Mouse (Mus musculus) adrenal gland, postnatal 14 days (tissue): ENCODE data around the gene Dnaaf5. TPM values are rescaled to one million over a fixed set of nuclear protein-coding genes. Genes with fewer than 3 reads are reported as not detected.

ENCODE experiments used
- DNase-seq: peaks from one replicate; pipeline ENCODE4 v3.0.0; 2021; ENCODE audit warnings: mixed read lengths
- total RNA-seq: library from RNA; stranded (reverse); gene quantifications from 2 replicates; pipeline ENCODE4 v1.2.3, GENCODE M21; 2021

Gene Dnaaf5
- total RNA-seq, 1 experiment from 2014 or later = 20.4 TPM

DNA sequence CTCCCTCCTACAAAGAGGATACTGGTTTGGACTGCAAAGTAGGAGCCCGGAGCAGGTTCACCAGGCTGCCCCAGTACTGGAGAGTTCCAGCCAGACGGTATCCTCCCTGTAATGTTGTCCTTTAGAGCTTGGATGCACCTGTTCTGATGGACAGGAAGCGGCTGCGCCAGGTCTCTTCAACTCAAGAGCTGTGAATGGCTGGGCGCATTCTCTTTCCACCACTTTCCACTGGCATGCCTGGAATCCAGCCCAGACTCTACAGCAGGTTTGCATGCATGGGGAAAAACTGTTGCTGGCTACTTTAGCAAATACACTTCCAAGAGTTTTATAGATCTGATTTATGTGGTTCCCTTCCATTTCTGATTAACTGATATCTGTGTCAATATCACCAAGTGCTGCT lies 8.7 kb upstream of the Dnaaf5 start:
- no peak for DNase-seq

GRCm38 (mm10) chr5:139143890-139144289 lies 6.1 kb upstream of the Dnaaf5 start:
- DNase-seq = no peak

DNA sequence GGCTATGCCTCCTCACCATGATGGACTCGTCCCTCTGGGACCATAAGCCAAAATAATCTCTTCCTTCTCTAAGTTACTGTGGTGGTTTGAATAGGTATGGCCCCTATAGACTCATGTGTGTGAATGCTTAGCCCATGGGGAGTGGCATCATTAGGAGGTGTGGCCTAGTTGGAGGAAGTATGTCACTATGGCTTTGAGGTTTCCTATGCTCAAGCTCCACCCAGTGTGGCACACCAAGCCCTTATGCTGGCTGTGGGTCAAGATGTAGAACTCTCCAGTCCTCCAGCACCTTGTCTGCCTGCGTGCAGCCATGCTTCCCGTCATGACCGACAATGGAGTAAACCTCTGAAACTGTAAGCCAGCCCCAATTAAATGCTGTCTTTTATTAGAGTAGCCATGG lies 4.3 kb upstream of the Dnaaf5 start:
- DNase-seq = no peak

- DNase-seq = peak; percentile 68
Measured at GRCm38 (mm10) chr5:139146476-139147075, 3.4 kb upstream of the Dnaaf5 start.

GRCm38 (mm10) chr5:139147178-139148078 lies 2.6 kb upstream of the Dnaaf5 start:
- no peak for DNase-seq

DNA sequence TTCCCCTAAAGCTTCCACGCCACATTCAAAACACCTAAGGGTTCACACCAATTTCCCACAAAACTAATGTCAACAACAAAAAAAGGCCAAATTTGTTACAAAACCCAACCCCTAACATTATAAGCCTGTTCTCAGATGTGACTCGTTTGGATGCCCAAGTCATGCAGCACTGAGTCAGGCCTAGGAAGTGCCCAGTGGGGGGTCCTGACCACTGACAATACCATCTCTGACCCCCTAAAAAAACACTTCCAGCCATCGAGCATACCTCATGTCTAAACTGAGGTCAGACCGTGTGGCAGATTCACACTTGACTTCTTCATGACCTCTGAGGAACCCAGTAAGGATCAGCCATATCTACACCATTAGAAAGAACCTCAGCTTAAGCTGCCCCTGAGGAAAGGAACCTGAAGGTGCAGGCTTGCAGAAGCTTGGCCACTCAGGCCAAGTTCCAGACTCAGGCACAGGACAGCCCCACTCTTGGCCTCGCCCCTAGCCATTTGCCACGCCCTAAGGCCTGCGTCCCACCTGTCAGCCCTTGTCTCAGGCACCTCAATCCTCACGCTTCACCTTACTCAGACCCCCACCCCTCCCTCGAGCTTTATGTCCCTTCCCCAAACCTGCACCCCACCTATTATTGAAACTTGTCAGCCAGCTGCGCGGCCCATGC lies 884 bp upstream of the Dnaaf5 start:
- no peak for DNase-seq

DNA sequence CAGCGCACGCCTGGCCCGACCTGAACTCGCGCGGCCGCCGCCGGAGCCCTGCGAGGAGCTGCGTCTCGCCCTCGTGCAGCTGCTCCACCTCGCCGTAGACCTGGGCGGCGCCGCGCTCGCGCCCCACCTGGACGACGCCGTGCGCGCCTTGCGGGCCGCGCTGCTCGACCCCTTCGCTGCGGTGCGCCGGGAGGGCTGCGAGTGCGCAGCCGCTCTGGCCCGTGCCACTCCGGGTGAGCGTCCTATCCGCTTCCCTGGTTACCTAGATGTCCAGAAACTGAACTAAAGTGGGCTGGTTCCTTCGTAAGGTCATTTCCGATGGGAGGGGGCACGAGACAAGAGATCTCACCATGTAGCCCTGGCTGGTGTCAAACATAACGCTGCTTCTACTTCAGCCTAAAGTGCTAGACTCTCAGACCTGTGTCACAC lies 594 bp downstream of the Dnaaf5 start:
- DNase-seq = peak; percentile 58

- DNase-seq = no peak
Measured at GRCm38 (mm10) chr5:139160899-139161298, 10.9 kb downstream of the Dnaaf5 start.

DNA sequence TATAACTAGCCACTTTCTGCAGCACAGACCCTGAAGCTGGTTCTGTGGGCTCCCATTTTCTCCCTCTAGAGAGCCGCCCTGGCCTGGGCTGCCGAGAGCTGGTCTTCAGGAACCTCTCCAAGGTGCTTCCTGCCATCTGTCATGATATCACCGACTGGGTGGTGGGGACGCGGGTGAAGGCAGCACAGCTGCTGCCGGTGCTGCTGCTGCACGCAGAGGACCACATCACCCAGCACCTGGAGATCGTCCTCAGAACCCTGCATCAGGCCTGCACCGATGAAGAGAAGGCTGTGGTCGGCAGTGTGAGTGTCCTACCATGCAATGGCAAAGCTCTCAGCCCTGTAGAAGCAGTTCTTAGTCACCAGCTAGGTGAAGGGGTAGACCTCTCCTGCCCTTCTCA lies 11.6 kb downstream of the Dnaaf5 start:
- DNase-seq = no peak

DNA sequence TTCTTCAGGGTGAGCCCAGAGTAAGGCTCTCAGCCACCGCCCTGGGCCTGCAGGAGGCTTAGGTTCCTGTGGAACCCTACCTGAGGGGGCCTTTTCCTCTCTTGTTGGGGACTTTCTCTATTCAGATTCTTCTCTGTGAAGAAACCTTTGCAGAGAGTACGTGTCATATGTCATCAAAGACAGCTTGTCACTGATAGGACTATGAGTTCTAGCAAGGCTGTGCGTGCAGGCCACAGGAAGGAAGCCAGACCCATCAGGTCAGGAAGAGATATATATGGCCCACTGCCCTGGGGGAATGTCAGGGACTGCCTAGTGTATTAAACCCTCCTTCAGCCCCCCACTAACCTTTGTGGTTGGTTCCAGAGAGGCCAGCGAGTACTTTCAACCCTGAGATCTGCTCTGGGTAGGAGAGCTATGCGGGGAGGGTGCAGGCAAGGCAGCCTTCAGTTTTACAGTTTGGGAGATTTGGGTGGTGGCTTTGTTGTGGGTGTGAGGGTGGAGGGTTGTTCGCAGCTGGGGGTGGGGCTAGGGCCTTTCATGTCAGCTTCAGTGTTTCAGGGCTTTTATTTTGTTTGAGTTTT lies 16.8 kb downstream of the Dnaaf5 start:
- DNase-seq = no peak

DNA sequence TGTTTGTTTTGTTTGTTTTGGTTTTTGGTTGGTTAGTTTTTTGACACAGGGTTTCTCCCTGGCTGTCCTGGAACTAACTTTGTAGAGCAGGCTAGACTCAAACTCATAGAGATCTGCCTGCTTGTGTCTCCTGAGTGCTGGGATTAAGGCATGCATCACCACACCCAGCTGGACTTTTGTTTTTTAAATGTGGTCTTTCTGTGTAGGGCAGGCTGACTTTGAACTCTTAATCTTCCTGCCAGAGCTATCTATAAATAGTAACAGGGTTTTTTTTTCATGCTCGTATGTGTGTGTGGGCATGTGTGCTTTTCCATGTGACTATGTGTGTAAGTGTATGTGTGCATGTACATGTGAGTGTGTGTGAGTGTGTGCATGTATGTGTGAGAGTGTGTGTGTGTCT lies 17.5 kb downstream of the Dnaaf5 start:
- DNase-seq = no peak

- no peak for DNase-seq
Measured at GRCm38 (mm10) chr5:139171929-139172328, 21.9 kb downstream of the Dnaaf5 start.

DNA sequence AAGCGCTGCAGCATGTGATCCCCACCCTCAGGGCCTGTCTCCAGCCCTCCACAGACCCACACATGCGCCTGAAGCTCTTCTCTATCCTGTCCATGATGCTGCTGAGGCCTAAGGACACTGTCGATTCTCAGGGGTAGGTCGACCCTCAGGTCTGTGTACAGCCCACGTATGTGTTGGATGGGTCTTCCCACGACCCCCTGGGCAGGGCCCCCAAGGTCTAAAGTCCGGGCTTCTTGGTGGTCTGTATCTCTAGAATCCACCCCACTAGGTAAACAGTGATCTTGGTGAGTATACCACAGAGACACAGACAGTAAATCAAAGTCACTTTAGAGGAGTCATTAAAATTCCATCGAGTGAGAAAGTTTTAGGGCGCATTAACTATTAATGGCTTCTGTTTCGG lies 24.1 kb downstream of the Dnaaf5 start:
- no peak for DNase-seq

DNA sequence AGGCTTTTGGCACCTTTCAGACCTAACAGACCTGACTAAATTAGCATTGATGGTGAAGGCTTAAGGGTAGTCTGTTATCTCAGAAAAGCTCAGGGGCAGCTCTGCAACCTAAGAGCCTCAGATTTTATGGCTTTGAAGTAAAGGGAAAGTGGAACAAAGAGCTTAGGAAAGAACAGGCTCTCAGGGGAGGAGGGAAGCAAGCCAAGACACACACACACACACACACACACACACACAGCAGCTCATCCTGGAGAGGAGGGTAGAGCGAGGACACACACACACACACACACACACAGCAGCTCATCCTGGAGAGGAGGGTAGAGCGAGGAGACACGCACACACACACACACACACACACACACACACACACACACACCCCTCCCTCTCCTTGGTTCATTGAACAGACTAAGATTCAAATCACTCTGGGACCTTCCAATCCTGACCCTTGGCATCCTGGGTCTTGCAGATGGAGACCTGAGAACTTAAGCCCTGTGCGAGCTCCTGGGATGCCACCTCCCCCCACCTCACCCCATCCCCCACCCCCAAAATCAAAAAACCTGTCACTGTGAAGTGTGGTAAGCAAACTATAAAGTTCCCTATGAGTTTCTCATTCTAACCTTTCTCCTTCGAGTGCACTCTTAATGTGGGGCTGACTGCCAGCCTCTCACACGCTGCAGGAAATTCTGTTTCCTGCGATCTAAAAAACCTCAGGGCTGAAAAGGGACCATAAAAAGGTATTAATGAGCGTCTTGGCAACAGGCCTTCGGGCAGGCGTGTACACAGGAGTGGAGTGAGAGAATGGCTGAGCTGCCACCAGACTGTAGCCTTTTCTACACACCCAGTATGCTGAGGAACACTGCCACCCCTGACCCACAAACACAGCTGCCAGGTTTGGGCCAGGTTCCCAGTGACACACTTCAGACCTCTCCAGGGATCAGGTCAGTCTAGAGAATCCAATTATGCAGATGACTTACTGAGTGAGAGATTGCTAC lies 24.8 kb downstream of the Dnaaf5 start:
- DNase-seq = peak; percentile 77

DNA sequence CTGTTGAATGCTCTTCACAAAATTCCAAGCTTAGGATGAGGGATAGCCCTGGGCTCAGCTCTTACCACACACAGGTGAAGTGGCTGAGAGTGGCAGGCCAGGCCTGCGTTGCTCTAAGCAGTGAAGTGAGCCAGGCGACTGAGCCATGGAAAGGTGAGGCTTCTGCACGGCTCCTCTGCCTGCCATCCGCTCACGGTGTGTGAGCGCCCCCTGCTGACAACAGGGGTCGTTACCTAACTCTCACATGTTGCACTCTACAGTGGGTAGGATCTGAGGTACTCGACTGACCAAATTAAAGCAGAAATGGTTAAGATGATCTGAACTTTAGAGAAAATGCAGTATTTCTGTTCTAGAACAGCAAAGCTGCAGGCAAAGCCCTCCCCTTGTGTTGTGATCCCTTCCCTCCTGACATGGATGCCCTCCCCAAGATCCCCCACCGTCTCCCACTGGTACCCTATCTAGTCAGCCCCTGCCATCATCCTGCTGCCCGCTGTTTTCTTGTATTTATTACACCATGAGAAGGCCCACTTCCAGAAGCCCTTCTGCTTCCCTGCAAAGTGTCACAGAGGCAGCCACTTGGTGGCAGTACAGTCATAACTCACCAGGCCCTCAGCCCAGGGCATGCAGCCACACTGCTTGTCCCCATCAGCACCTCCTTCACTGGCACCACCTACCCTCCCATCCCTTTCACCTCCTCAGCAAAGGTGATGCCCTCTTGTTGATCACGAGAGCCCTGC lies 29.0 kb downstream of the Dnaaf5 start:
- peak; percentile 91 for DNase-seq

GRCm38 (mm10) chr5:139183131-139183530 lies 33.1 kb downstream of the Dnaaf5 start:
- no peak for DNase-seq

- peak; percentile 61 for DNase-seq
Measured at GRCm38 (mm10) chr5:139183601-139184000, 33.6 kb downstream of the Dnaaf5 start.

DNA sequence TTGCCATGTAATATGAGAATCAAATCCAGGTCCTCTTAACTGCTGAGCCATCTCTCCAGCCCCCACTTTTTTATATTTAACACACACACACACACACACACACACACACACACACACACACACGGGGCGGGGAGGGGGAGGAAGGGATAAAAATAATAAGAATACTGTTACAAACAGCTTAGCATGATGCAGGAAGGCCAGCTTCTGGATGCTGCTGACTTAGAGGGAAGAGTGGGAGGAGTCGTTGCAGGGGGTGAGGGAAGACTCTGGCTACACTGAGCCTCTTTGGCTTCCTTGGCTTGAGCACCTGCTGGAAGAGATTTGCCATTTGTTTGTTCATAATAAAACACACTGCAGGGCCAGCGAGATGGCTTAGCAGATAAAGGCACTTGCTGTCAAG lies 34.9 kb downstream of the Dnaaf5 start:
- DNase-seq = no peak

DNA sequence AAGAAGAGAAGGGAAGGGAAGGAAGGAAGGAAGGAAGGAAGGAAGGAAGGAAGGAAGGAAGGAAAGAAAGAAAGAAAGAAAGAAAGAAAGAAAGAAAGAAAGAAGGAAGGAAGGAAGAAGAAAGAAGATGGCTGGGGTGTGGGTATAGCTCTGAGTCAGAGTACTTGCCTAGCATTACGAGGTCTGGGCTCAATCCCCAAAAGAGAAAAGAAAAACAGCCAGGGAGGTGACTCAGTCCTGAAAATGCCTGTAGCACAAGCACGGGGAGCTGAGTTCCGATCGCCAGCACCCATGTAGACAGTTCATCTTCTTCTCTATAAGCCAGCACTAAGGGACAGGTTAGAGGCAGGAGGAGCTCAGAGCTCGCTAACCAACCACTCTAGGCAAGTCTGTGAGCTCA lies 39.7 kb downstream of the Dnaaf5 start:
- no peak for DNase-seq

- DNase-seq = no peak
Measured at GRCm38 (mm10) chr5:139190958-139191357, 40.9 kb downstream of the Dnaaf5 start.

DNA sequence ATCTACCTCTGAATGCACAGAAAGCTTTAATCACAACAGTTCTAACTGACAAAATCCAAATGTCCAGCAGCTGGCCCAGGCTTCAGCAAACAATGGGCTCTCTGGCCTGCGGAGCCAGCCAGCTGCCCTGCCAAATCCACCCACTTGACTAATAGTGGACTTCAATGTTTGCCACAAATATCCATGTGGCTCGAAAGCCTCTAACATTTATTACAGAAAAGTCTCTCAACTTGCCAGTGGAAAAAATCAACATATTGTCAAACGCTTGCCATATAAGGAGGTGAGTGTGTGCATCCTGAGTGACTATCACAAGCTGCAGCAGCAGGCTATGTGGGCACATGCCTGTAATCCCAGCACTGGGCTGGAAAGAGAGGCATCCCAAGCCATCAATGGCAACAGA lies 48.8 kb downstream of the Dnaaf5 start:
- no peak for DNase-seq
